Mouse (Mus musculus) adrenal gland, postnatal 4 days (tissue): ENCODE data around the gene Synj2. TPM values are rescaled to one million over a fixed set of nuclear protein-coding genes. Genes with fewer than 3 reads are reported as not detected.
"Not testable (repeated sequence)": the region's sequence is repeated elsewhere in the genome, so short reads cannot be mapped to it uniquely, and the experiment has no call there.

Experiments used
- DNase-seq, 2 experiments: peaks; one replicate each; pipeline ENCODE4 v3.0.0; 2021 to 2022; ENCODE audit warnings: low spot score in 2 of 2, mixed read lengths in 2 of 2
- total RNA-seq, 2 experiments: library from RNA; stranded (reverse); gene quantifications; 2 replicates each; pipeline ENCODE4 v1.2.3; 2021

Synj2 gene
- total RNA-seq, 2 experiments from 2014 or later: 12.4 to 12.8 TPM

DNA sequence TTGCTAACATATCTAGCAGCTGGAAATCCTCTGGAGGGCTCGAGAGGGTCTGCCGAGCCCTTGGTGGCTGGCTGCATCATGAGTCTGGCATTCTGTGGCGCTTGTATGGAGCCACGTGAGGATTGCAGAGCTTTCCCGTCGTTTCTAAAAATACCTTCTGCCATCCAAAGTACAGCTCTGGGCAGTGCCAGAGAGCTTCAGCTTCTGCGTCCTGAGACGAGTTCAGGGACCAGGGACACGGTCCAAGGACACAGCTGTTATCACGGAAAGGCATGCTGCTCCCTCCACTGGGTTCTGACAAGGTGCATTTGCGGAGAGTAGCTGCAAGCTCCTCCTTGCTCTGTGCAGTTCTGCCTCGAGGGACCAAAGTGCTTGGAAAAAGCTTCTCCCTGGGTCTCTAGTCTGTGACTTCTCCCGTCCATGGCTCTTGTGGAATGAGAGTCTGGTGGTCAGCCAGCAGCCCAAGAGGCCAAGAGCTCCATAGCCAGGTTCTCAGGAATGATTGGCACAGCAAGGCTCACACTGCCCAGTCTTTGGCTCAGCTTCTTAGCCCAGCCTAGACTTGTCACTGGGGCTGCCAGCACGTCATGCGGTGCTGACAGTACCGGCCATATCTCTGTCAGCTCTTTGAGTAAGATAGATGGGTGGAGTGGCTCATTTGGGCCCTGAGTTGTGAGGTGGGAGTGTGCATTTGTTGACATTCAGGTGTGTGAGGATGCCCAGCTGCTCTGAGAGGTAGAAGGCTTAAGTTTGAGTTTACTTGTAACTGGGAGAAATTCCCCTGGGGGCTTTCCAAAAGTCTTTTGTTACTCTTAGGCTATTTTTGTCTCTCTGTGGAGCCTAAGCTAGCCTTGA, 56.5 kb downstream of the Synj2 start:
- no peak for DNase-seq

DNA sequence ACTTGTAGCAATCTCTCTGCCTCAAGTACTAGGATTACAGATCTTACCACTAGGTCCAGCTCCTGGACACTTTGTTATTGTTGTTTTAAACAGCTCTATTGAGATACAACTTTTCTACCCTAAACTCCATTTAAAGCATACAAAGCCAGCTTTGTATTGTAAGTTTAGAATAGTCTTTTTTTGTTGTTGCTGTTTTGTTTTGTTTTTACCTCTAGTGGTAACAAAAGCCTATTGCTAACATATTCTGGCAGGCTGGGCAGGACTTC, 57.1 kb downstream of the Synj2 start:
- DNase-seq: no peak

DNA sequence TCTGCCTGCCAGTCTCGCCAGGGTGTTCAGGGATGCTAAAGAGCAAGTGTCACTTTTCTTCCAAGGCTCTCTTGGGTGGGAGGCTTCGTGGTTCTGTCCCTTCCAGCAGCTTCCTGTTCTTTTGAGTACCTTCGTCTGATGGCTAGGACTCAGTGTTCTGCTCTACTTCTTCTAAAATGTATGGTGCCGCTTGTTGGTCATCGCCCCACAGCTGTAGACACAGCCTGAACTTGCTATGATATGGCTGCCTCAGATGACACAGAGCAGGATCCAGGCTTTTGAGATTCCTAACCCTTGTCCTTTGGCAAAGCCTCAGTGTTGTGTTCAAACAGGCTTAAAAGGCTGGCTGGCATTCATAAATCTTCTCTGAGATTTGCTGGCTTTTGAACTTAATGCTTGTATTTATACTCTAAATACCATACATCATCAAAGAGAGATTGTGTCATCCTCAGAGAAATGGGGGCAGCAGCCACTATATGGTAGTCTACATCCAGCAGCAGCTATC, 58.0 kb downstream of the Synj2 start:
- DNase-seq: no peak

DNA sequence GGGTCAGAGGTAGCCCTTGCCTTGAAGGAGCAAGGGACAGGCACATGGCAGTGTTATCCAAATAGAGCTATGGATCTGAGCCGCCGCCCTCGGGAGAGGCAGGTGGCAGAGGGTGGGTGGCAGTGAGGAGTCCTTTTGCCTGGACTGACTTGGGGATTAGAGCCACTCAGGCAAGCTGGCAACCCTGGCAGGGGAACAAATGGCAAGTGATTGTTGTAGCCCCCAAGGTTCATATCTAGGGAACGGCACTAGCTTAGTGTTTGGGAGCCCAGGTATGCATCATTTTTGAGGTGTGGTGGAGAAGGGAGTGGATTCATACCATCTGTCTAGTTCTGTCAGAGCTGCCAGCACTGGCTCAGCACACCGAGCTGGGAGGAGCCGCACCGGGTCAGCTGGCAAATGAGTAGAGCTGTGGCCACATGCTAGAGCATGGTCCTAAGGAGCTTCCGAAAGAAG, 59.8 kb downstream of the Synj2 start:
- no peak for DNase-seq

DNA sequence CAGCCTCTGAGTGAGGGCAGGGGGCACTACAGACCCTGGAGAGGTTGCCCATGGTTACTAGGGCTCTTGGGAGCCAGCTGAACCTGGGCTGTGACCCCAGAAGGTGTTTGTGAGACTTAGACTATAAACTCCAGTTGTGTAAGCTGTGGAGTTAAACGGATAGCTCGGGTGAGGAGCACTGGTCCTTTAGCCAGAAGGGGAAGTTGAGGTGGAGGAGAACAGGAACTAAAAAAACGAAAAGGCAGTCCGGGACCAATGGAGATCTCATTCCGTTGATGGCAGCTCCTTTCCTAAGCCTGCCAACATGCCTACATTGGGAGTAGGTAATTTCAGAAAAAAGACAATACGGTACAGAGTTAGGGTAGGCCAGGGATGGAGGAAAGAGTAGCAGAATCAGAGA, 60.3 kb downstream of the Synj2 start:
- no peak for DNase-seq

DNA sequence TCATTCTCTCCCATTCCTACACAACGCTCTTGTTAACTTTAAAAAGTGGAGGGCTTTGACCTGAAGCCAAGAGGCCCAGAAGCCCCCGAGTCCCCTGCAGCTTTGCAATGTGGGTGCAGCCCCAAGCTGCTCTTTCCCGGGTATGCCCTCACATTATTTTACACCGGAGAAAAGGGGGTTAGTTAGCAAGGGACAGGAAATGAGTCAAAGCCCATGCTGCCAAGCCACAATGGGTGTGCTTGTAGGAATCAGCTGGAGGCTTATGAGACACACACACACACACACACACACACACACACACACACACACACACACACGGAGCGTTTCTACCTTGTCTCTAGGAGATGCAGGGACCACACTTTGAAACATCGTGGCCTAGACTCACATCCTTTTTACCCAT, 60.8 kb downstream of the Synj2 start:
- DNase-seq: no peak

DNA sequence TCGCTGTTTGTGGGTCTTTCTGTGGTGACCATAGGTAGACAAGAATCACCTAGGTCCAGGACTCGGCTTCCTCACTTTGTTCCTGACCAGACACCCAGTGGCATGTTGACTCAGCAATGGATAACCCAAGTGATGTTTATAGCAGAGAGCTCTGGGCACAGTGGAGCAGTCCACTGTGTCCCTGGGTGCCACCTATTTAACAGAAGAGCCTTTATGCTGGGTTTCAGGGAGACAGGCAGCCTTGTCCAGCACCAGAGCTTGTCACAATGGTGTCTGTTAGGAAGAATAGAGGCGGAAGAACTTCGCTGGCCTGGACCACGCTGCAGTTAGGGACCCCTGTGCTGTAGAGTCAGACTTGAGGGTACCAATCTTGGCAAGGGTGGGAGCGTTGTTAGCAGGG, 61.5 kb downstream of the Synj2 start:
- DNase-seq: no peak

DNA sequence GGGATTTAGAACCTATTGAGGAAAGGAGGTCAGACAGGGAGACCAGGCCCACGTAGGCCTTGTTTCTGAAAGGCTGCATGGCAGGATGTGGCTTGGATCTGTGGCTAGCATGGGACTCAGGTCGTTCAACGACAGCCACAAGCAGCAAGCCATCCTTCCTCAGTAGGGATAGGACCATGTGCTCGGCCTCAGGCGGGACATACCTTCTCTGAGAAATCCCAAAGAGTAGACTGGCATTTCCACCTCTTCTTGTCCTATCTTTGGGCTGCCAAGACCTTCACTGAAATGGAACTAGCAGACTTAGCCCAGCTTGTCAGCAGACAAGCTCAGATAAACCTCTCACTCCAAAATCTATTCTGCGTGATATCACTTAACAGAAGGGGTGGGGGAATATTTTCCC, 62.6 kb downstream of the Synj2 start:
- no peak for DNase-seq

DNA sequence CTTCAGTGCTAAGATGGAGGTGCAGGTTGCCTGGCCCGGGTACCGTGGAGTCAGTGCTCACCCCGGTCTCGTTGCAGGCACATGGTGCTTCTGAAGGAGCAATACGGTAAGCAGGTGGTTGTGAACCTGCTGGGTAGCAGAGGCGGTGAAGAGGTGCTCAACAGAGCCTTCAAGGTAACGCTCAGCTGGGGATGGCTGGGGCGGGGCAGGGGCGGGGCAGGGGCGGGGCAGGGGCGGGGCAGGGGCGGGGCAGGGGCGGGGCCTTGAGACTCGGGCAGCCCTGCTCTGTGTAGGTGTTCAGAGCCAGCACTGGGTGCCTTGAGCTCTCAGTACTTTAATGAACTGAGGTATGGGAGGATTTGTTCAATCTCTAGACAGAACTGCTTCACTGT, 64.2 kb downstream of the Synj2 start:
- no peak for DNase-seq

DNA sequence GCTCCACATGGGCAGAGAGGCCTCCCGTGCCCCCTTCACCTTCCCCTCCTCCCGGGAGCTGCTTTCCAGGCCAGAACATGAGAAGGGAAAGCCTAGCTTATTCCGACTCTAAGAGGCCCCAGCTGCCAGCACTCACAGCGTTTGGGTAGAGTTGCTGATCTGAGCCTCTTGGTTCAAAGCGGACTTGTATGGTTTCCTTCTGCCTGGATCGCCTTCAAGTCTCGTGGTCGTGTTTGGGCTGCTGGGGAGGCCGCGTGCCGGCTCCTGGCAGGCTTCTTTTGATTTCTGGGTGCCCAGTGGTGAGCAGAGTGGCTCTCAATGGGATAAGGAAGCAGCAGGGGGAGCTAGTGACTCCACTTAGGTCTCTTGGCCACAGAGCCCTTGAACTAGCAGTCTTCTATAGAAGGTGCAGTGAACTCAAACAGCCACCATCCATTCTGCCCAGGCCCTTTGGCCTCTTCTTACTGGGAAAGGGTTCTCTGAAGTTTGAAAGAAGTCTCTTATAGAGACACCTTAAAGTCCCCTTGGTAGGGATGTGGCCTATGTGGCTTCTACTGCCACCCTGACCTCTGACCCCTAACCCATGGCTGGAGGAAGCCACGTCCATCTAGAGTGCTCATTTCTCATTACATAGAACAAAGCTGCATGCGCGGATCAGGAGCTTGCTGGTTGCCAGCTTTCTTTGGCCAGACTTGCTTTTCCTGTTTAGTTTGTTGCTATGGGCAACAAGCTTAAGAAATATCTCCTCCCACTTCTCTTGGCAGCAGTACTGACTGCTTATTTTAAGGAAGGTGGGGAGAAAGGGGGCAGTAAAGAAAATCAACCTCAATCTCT, 64.8 kb downstream of the Synj2 start:
- no peak for DNase-seq

DNA sequence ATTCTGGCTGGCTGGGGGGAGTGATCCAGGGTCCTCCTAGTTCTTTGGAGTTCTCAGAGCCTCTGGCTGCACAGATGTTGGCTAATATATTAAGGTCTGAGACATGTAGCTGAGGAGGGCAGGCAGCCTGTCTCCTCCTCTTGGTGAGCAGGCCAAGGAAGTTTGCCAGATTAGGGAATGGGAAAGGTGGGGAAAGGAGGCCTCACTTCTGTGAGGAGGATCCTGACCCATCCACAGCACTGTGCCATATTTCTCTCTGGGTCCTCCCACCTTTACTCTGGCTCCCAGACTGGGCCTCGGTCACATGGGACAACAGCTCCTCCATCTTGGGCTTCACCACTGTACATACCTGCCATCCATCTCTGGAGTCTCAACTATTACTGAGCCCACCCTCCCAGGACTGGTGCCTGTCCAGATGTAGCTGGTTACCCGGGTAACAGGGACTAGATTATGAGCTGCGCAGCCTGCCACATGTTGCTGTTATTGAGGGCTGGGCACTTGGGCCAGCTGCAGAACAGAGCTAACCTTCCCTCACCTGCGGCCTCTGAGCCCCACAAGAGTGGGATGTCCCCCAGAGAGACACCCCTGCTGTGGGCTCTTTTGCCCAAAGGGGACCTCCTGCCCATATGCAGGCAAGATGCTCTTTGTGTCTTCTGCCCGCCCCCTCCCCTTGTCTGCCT, 66.2 kb downstream of the Synj2 start:
- DNase-seq: no peak

DNA sequence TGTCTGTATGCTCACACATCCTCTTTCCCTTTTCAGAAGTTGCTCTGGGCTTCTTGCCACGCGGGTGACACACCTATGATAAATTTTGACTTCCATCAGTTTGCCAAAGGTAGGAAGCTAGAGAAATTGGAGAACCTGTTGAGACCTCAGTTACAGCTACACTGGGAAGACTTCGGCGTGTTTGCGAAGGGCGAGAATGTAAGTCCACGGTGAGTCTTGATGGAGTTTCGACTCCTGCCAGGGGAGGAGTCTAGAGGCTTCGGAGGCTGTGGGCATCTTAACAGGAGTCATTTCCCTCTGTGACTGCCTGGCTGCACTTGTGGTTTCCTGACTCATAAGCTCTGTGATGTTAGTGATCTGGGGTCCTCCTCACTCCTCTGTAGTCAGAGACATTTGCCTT, 66.8 kb downstream of the Synj2 start:
- no peak for DNase-seq

DNA sequence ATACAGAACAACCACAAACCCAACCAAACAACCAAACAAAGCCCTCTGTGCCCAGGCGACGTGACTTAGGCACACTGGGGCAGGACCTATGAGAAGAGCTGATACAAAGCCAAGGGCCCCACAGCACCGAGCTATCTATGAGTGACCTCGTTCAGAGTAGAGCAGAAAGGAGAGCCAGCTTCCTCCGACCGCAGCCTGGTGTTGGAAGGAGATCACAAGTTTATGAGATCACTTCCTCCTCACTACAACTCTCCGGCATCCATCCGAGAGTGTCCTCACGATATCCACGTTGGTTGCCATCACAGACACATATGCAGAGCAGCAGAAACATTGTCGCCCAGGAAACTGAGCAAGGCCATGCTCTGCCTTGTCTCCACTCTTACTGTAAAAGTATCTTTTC, 67.5 kb downstream of the Synj2 start:
- no peak for DNase-seq

DNA sequence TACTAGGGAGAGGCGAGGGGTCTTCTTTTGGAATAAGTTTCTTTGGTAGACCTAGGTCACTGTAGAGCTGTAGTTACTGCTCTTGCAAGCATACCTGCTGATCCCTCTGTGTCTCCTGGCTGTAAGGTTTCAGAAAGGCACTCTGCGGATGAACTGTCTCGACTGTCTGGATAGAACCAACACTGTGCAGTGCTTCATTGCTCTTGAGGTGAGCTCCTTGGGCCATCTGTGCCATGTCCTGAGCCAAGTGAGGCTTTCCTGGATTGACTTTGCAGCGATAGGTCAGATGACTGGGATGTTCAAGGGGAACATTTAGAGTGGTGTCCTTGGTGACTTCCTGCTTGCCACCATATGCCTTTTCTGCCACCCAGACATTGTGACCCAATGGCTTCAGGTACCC, 68.5 kb downstream of the Synj2 start:
- no peak for DNase-seq

DNA sequence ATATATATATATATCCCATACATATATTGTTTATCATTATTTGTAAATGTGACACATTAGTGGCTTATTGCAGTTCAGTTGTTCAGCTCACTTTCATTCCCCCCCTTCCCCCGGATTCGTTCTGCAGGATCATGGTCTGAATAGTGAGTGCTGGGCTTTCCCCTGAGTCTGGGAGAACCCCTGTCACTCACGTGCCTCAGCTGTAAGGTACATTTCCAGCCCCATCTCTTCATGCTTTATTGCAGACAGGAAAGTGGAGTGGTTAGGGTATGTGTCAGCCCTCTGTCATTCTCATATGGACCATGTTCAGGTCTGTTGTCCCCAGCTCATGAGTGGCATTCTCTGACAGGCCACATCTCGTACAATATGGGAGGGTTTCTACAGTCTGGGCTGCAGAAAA, 72.0 kb downstream of the Synj2 start:
- DNase-seq: no peak

DNA sequence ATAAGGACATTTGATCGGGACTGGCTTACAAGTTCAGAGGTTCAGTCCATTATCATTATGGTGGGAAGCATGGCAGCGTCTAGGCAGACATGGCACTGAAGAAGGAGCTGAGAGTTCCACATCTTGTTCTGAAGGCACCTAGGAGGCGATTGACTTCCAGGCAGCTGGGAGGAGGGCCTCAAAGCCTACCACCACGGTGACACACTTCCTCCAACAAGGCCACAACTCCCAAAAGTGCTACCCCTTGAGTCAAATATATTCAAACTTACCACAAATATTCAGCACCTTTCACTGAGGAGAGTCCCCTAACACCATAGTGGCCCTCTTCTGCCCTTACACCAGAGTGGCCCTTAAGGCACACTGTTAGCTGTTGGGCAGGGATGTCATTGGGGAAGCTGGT, 73.9 kb downstream of the Synj2 start:
- DNase-seq: no peak

DNA sequence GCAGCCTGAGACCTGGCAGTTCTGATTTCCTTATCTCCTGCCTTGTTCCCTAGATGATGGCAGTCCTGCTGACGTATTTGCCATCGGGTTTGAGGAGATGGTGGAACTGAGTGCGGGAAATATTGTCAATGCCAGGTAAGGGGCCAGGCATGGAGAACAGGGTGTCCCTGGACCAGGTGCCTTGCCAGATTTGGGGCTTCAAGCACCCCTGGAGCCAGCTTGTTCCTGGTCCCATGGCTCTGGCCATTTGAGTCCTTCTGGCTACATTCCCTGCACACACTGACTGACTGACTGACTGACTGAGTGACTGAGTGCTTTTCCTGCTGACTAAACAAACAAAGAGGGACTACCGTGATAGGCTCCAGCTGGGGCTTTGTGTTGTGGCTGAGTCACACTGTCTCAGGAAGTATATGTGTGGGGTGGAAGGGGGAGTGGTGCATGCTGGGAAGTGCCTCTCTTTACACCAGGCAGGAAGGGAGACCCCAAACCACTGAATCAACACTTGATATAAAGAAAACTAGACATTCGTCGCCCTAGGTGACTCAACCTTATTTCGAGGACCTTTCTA, 75.2 kb downstream of the Synj2 start:
- no peak for DNase-seq

DNA sequence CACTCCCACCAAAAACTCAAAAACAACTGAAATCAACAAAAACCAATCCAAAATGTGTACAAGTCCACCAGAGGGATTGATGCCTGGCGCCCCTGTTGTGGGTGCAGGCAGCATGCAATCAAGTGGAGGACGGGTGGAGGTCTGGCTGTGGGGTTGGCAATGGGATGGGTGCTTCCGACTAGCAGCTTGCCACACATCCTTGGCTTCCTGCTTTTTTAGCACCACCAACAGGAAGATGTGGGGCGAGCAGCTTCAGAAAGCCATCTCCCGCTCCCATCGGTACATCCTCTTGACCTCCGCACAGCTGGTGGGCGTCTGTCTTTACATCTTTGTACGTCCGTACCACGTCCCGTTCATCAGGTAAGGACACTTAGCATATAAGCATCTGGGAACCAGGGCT, 76.2 kb downstream of the Synj2 start:
- no peak for DNase-seq

DNA sequence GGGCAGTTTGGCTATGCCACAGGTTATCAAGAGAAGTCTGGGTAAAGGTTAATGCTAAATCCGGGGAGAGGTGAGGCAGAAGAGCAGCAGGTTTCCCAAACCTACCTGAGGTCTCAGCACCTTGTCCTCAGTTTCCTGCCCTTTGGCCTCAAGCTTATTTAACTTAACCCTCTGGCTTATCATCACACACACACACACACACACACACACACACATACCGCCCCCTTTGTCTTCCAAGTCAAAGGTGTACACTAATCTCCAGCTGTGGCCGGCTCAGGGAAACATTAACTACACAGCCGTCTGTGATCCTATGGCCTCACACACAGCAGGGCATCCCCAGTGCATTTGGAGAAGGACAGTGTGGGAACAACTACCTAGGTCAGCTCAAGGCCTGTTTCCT, 77.3 kb downstream of the Synj2 start:
- DNase-seq: no peak

DNA sequence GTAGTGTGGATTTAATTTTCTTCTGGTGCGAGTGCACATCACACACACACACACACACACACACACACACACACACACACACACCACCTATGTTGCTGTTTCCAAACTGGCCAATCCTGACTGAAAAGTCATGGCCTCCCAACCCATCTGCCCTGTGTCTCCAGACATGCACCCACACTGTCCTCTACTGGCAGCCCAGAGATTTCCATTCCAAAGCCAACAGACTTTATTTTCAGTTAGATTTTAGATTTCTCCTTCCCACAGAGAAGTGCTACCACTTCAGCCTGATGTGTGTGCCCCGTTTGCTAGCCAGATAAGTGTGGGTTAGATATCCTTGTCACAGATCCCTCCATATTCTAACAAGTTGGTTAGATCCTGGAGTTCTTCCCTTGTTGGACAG, 78.7 kb downstream of the Synj2 start:
- DNase-seq: no peak

DNA sequence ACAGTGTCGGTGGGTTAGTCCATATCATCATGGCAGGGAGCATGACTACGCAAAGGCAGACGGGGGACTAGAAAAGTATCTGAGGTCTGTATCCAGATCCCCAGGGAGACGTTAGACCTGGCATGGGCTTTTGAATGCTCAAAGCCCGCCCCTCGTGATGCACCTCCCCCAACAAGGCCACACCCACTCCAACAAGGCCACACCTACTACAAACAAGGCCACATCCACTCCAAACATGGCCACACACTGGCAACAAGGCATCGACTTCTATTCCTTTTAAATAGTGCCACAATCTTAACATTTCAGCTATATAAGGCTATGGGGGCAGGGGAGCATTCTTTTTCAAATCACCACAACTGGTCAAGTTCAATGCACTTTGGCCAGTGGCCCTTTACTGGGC, 79.6 kb downstream of the Synj2 start:
- no peak for DNase-seq

DNA sequence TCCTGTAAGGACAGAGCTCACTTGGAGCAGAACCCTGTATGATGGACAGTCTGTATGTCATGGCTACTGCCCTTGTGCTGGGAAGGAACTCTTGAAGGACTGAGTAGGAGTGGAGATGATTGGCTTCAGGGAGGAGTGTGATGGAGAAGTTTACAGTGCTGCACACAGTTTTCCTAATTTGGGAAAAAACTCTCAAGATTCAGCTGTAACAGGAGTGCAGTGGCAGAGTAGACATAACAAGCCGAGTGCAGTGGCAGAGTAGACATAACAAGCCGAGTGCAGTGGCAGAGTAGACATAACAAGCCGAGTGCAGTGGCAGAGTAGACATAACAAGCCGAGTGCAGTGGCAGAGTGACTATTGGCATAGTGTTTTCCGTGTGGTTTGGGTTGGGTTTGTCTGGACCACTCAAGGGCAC, 80.3 kb downstream of the Synj2 start:
- DNase-seq: not testable (repeated sequence)
